Mouse (Mus musculus): Measurements from ENCODE around the gene Zswim3.

- TF ChIP-seq CTCF (IDR thresholded peaks at IDR 0.05; ENCODE audit: control insufficient read depth, insufficient read depth, insufficient replicate concordance, low read depth, low read length) (no peak), POLR2A (IDR thresholded peaks at IDR 0.05; ENCODE audit: control insufficient read depth, low read depth, low read length) (no peak)
These were observed 62.0 kb downstream of the Zswim3 start for GRCm38 (mm10) chr2:164866741-164867551.
